Mouse (Mus musculus): Measurements from ENCODE around the gene Stim2. TPM values are rescaled to one million over a fixed set of nuclear protein-coding genes. Genes with fewer than 3 reads are reported as not detected.

The Stim2 gene
- polyA plus RNA-seq, 1 experiment from 2014 or later: 19.6 TPM

DNA sequence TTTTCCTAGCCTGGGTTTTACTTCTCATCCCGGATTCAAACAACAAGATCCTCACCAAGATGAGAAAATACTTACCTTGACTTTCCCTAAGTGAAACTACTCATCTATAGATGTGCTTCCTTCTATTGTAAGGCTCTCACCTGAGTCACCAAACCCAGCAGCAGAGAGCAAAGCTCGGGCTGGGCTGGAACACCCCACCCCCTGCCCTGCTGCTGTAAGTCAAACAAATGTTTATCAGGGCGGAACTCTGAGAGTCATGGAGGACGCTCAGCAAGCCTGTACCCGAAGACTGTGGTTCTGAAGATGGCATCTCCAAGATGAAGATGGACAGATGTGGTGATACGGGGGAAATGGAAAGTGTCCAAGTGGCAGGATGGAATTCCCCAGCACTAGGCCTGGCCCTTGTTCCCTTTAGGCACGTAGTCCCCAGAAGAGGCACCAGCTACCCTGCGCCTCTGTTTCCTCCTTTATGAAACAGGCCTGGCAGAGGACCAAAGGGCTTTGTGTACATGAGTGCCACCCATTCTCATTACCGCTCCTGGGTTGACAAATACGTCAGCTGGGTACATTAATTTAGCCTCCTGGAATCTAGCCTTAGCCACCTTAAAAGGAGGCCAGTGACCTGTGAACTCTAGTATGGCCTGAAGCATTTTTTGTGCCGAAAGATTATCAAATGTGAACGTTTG is 36.3 kb upstream of the Stim2 start:
- H3K4me1 ChIP-seq (ENCODE audit: insufficient read depth, low read length): peaks cover 28% of the 10 kb centered on the region
- no peak overlapping the region for H3K4me2 ChIP-seq (replicated peaks; ENCODE audit: low read depth, low read length)
- H3K36me3 ChIP-seq (ENCODE audit: insufficient read depth, low read length): no peaks in the 10 kb centered on the region
- H3K27me3 ChIP-seq (ENCODE audit: insufficient read depth, low read length): no peaks in the 10 kb centered on the region
- H3K9ac ChIP-seq (replicated peaks; ENCODE audit: low read length): no peak overlapping the region
- H3K27ac ChIP-seq (ENCODE audit: low read length): peak overlapping the region; percentile 64; the same call in 1 of the 2 replicates
- no peak for ATAC-seq (ENCODE audit: low FRiP score, low TSS enrichment)
- no peak overlapping the region for H3K4me3 ChIP-seq (ENCODE audit: low read length)
- WGBS: 69% methylated on average over 12 of the region's 12 CpGs
- peaks cover 2% of the 10 kb centered on the region; the same call in 1 of the 2 replicates for H3K9me3 ChIP-seq (ENCODE audit: low read length)

GRCm38 (mm10) chr5:53965656-53966055 is 32.6 kb upstream of the Stim2 start:
- Histone ChIP-seq H3K4me2 (replicated peaks; ENCODE audit: low read depth, low read length) (no peak overlapping the region), H3K27ac (ENCODE audit: low read length) (no peak overlapping the region), H3K36me3 (ENCODE audit: insufficient read depth, low read length) (no peaks in the 10 kb centered on the region), H3K4me3 (ENCODE audit: low read length) (no peak overlapping the region), H3K4me1 (ENCODE audit: insufficient read depth, low read length) (peaks cover 20% of the 10 kb centered on the region), H3K9ac (replicated peaks; ENCODE audit: low read length) (no peak overlapping the region), H3K27me3 (ENCODE audit: insufficient read depth, low read length) (no peaks in the 10 kb centered on the region), H3K9me3 (ENCODE audit: low read length) (peaks cover 2% of the 10 kb centered on the region; the same call in 1 of the 2 replicates)
- 85% methylated on average over 5 of the region's 5 CpGs for WGBS
- no peak for ATAC-seq (ENCODE audit: low FRiP score, low TSS enrichment)

GRCm38 (mm10) chr5:53967560-53967959 is 30.7 kb upstream of the Stim2 start:
- Histone ChIP-seq H3K9me3 (ENCODE audit: low read length) (peaks cover 2% of the 10 kb centered on the region; the same call in 1 of the 2 replicates), H3K4me3 (ENCODE audit: low read length) (no peak overlapping the region), H3K4me1 (ENCODE audit: insufficient read depth, low read length) (peaks cover 4% of the 10 kb centered on the region; the same call in 1 of the 2 replicates), H3K9ac (replicated peaks; ENCODE audit: low read length) (no peak overlapping the region), H3K27ac (ENCODE audit: low read length) (no peak overlapping the region), H3K36me3 (ENCODE audit: insufficient read depth, low read length) (no peaks in the 10 kb centered on the region), H3K27me3 (ENCODE audit: insufficient read depth, low read length) (no peaks in the 10 kb centered on the region), H3K4me2 (replicated peaks; ENCODE audit: low read depth, low read length) (no peak overlapping the region)
- WGBS: 90% methylated on average over 2 of the region's 2 CpGs
- no peak for ATAC-seq (ENCODE audit: low FRiP score, low TSS enrichment)

- no peak overlapping the region for H3K4me2 ChIP-seq (replicated peaks; ENCODE audit: low read depth, low read length)
- no peaks in the 10 kb centered on the region for H3K36me3 ChIP-seq (ENCODE audit: insufficient read depth, low read length)
- H3K27ac ChIP-seq (ENCODE audit: low read length): peak overlapping the region; percentile 37; the same call in 1 of the 2 replicates
- no peaks in the 10 kb centered on the region for H3K9me3 ChIP-seq (ENCODE audit: low read length)
- 44% methylated on average over 7 of the region's 7 CpGs for WGBS
- H3K4me1 ChIP-seq (ENCODE audit: insufficient read depth, low read length): peaks cover 4% of the 10 kb centered on the region; the same call in 1 of the 2 replicates
- no peak overlapping the region for H3K9ac ChIP-seq (replicated peaks; ENCODE audit: low read length)
- no peaks in the 10 kb centered on the region for H3K27me3 ChIP-seq (ENCODE audit: insufficient read depth, low read length)
- ATAC-seq (ENCODE audit: low FRiP score, low TSS enrichment): peak; percentile 74; the same call in 1 of the 2 replicates
- H3K4me3 ChIP-seq (ENCODE audit: low read length): no peak overlapping the region
Observed at GRCm38 (mm10) chr5:53970178-53970577, 28.1 kb upstream of the Stim2 start.

- Histone ChIP-seq H3K9ac (replicated peaks; ENCODE audit: low read length) (no peak overlapping the region), H3K36me3 (ENCODE audit: insufficient read depth, low read length) (no peaks in the 10 kb centered on the region), H3K27me3 (ENCODE audit: insufficient read depth, low read length) (no peaks in the 10 kb centered on the region), H3K27ac (ENCODE audit: low read length) (no peak overlapping the region), H3K4me1 (ENCODE audit: insufficient read depth, low read length) (peaks cover 4% of the 10 kb centered on the region; the same call in 1 of the 2 replicates), H3K9me3 (ENCODE audit: low read length) (no peaks in the 10 kb centered on the region), H3K4me3 (ENCODE audit: low read length) (no peak overlapping the region), H3K4me2 (replicated peaks; ENCODE audit: low read depth, low read length) (no peak overlapping the region)
- no peak for ATAC-seq (ENCODE audit: low FRiP score, low TSS enrichment)
- WGBS: 88% methylated on average over 4 of the region's 4 CpGs
Observed at GRCm38 (mm10) chr5:53971201-53971600, 27.1 kb upstream of the Stim2 start.

DNA sequence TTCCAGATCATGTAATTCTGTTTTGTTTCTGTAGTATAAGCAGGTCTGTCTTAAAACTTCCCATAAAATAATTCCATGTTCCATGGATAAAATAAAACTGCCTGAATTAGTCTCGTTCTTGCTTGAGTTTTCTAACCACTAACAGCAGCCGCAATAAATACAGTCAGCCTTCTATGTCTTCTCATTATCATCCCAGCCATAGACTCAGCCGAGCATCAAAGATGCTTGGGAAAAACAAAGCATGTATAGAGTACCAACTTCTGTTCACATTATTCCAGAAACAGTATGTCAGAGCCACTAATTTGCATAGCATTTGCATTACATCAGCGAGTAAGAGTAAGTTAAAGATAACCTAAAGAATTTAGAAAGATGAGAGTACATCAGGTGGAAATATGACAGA is 25.4 kb upstream of the Stim2 start:
- ATAC-seq (ENCODE audit: low FRiP score, low TSS enrichment): no peak
- Histone ChIP-seq H3K4me3 (ENCODE audit: low read length) (no peak overlapping the region), H3K27me3 (ENCODE audit: insufficient read depth, low read length) (no peaks in the 10 kb centered on the region), H3K4me2 (replicated peaks; ENCODE audit: low read depth, low read length) (no peak overlapping the region), H3K36me3 (ENCODE audit: insufficient read depth, low read length) (no peaks in the 10 kb centered on the region), H3K9me3 (ENCODE audit: low read length) (no peaks in the 10 kb centered on the region), H3K27ac (ENCODE audit: low read length) (no peak overlapping the region), H3K4me1 (ENCODE audit: insufficient read depth, low read length) (peaks cover 4% of the 10 kb centered on the region; the same call in 1 of the 2 replicates), H3K9ac (replicated peaks; ENCODE audit: low read length) (no peak overlapping the region)
- WGBS: 89% methylated on average over 4 of the region's 4 CpGs

DNA sequence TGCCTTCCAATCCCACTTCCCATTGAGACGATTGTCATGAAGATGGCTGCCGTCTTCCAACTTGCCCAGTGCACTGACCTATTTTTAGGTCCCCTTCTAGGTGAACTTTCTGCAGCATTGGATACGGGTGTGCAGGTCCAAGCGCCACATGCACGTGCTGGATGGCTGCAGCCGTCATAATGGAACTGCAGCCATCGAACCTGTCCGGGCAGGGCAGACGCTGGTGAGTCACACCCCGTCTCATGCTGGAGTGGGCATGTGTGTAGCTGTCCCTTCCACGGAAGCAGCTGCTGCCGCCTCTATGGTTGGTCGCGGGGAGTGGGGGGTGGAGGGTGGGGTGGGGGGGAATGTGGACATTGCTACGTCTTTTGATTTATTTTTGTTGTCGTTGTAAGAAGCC is 21.8 kb upstream of the Stim2 start:
- ATAC-seq (ENCODE audit: low FRiP score, low TSS enrichment): no peak
- Histone ChIP-seq H3K27me3 (ENCODE audit: insufficient read depth, low read length) (no peaks in the 10 kb centered on the region), H3K9ac (replicated peaks; ENCODE audit: low read length) (no peak overlapping the region), H3K36me3 (ENCODE audit: insufficient read depth, low read length) (no peaks in the 10 kb centered on the region), H3K4me1 (ENCODE audit: insufficient read depth, low read length) (no peaks in the 10 kb centered on the region), H3K27ac (ENCODE audit: low read length) (no peak overlapping the region), H3K9me3 (ENCODE audit: low read length) (no peaks in the 10 kb centered on the region), H3K4me3 (ENCODE audit: low read length) (no peak overlapping the region), H3K4me2 (replicated peaks; ENCODE audit: low read depth, low read length) (no peak overlapping the region)
- 81% methylated on average over 16 of the region's 16 CpGs for WGBS

DNA sequence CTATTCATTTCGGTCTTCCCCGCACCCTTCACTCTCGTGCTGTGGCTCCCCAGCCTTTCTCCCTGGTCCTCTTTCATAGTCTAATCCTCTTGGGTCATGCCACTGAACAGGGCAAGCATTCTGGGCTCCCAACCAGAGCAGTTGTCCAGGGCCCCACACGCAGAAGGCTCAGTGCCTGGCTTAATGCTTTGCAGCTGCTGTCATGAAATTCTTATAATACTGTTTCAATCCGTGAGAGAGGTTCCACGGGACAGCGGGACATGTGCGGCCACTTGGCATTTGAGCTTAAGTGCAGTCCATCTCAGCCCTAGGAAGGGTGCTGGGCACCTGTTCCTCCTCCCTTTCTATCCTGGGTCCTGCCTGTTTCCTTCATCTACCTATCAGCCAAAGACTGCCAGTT is 21.2 kb upstream of the Stim2 start:
- Histone ChIP-seq H3K27ac (ENCODE audit: low read length) (no peak overlapping the region), H3K9ac (replicated peaks; ENCODE audit: low read length) (no peak overlapping the region), H3K27me3 (ENCODE audit: insufficient read depth, low read length) (no peaks in the 10 kb centered on the region), H3K4me3 (ENCODE audit: low read length) (no peak overlapping the region), H3K4me1 (ENCODE audit: insufficient read depth, low read length) (no peaks in the 10 kb centered on the region), H3K36me3 (ENCODE audit: insufficient read depth, low read length) (no peaks in the 10 kb centered on the region), H3K9me3 (ENCODE audit: low read length) (no peaks in the 10 kb centered on the region), H3K4me2 (replicated peaks; ENCODE audit: low read depth, low read length) (no peak overlapping the region)
- no peak for ATAC-seq (ENCODE audit: low FRiP score, low TSS enrichment)
- WGBS: 86% methylated on average over 8 of the region's 8 CpGs

- no peak for ATAC-seq (ENCODE audit: low FRiP score, low TSS enrichment)
- Histone ChIP-seq H3K36me3 (ENCODE audit: insufficient read depth, low read length) (no peaks in the 10 kb centered on the region), H3K27me3 (ENCODE audit: insufficient read depth, low read length) (no peaks in the 10 kb centered on the region), H3K4me3 (ENCODE audit: low read length) (no peak overlapping the region), H3K9me3 (ENCODE audit: low read length) (no peaks in the 10 kb centered on the region), H3K9ac (replicated peaks; ENCODE audit: low read length) (no peak overlapping the region), H3K4me1 (ENCODE audit: insufficient read depth, low read length) (peaks cover 8% of the 10 kb centered on the region), H3K4me2 (replicated peaks; ENCODE audit: low read depth, low read length) (no peak overlapping the region), H3K27ac (ENCODE audit: low read length) (no peak overlapping the region)
- 88% methylated on average over 4 of the region's 4 CpGs for WGBS
Observed at GRCm38 (mm10) chr5:53983358-53983757, 14.9 kb upstream of the Stim2 start.

DNA sequence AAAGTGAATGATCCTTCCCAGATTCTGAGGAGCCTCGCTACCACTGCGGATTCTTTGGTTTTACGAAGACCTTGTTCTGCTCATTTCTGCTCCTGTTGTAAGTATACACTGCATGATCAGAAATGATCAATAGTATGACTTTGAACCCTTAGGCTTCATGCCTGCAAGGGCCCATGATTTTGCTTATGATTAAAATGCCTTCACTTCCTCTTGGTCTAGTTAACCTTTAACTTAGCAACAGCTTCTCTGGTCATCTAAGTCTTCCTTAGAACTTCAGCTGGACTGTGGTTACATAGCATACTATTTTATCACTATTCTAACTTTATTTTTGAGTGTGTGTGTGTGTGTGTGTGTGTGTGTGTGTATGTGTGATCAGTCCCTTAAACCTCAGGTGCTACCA is 12.7 kb upstream of the Stim2 start:
- WGBS: 43% methylated on average over 3 of the region's 3 CpGs
- Histone ChIP-seq H3K4me2 (replicated peaks; ENCODE audit: low read depth, low read length) (no peak overlapping the region), H3K27me3 (ENCODE audit: insufficient read depth, low read length) (no peaks in the 10 kb centered on the region), H3K9me3 (ENCODE audit: low read length) (no peaks in the 10 kb centered on the region), H3K4me3 (ENCODE audit: low read length) (no peak overlapping the region), H3K36me3 (ENCODE audit: insufficient read depth, low read length) (no peaks in the 10 kb centered on the region), H3K27ac (ENCODE audit: low read length) (no peak overlapping the region), H3K4me1 (ENCODE audit: insufficient read depth, low read length) (peaks cover 8% of the 10 kb centered on the region), H3K9ac (replicated peaks; ENCODE audit: low read length) (no peak overlapping the region)
- ATAC-seq (ENCODE audit: low FRiP score, low TSS enrichment): 0 out of 2 replicates have a peak, but pooled peaks have one; percentile 39
